Mouse (Mus musculus) erythroblast, embryonic 14.5 days (primary cell): Measurements from ENCODE around the gene Txlna.

ENCODE experiments used
- GATA1 ChIP-seq: IDR thresholded peaks from 2 replicates; pipeline ENCODE4 v1.6.1; 2012; ENCODE audit warnings: low read length, inconsistent platforms, mixed read lengths
- TAL1 ChIP-seq: IDR thresholded peaks from 3 replicates; pipeline ENCODE4 v1.6.1; 2012; ENCODE audit warnings: low read length, inconsistent platforms, mixed read lengths

GRCm38 (mm10) chr4:129580347-129580746 is 60.5 kb downstream of the Txlna start:
- TF ChIP-seq GATA1 = no peak
- no peak for TF ChIP-seq TAL1
